Mouse (Mus musculus): Measurements from ENCODE around the gene Pcdh7. TPM values are rescaled to one million over a fixed set of nuclear protein-coding genes. Genes with fewer than 3 reads are reported as not detected.

The Pcdh7 gene
- polyA plus RNA-seq, 1 experiment from 2014 or later: 16.0 TPM

DNA sequence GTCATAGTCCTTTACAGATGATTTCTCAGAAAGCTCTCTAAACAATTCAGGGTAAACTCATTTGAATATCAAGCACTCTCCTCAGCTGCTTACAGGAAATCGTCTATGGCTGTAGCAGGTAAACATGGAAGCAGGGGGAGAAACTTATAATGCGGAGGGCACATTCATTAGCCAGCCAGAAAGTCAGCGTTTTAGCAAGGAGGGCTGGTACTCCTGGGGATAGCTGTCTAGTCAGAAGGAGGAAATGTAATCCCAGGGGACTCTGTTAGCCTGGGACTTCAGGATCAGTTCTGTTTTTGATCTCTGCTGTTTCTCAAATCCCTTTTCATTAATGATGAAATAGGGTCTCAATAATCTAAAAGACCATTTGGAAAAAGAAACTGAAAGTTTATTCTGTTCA, 47.6 kb downstream of the Pcdh7 start:
- no peak overlapping the region for H3K9ac ChIP-seq (replicated peaks; ENCODE audit: low read depth, low read length)
- WGBS: 31% methylated on average over 3 of the region's 3 CpGs
- no peak overlapping the region for H3K4me2 ChIP-seq (ENCODE audit: low read length)
- peaks cover 2% of the 10 kb centered on the region for H3K4me1 ChIP-seq (replicated peaks; ENCODE audit: control insufficient read depth, insufficient read depth, low read length)
- H3K27ac ChIP-seq (ENCODE audit: low read length): no peak overlapping the region
- H3K9me3 ChIP-seq (ENCODE audit: control insufficient read depth, low read length): no peaks in the 10 kb centered on the region
- no peaks in the 10 kb centered on the region for H3K36me3 ChIP-seq (ENCODE audit: control insufficient read depth, insufficient read depth)
- no peaks in the 10 kb centered on the region for H3K27me3 ChIP-seq (replicated peaks; ENCODE audit: control insufficient read depth, insufficient read depth, low read length)
- H3K4me3 ChIP-seq (replicated peaks; ENCODE audit: low read length): no peak overlapping the region
- no peak for ATAC-seq

DNA sequence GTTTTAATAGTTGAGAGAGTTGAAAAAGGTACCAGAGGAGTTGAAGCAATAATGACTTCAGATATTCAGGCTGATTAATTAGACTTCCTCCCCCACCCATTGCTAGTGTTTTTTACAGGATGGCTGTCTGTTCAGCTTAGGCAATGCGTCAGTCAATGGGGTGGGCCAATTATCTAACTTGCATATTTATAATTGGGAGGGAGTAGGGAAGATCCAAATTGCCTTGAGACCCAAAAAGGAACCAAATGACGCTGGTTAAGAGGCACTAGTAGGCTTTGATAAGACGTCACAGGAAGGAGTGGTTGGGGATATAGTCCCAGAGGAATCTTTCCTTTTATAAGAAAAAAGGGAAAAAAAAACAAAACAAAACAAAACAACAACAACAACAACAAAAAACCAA, 49.6 kb downstream of the Pcdh7 start:
- Histone ChIP-seq H3K4me2 (ENCODE audit: low read length) (no peak overlapping the region), H3K4me1 (replicated peaks; ENCODE audit: control insufficient read depth, insufficient read depth, low read length) (peaks cover 5% of the 10 kb centered on the region), H3K27me3 (replicated peaks; ENCODE audit: control insufficient read depth, insufficient read depth, low read length) (no peaks in the 10 kb centered on the region), H3K9ac (replicated peaks; ENCODE audit: low read depth, low read length) (no peak overlapping the region), H3K4me3 (replicated peaks; ENCODE audit: low read length) (no peak overlapping the region), H3K27ac (ENCODE audit: low read length) (no peak overlapping the region), H3K36me3 (ENCODE audit: control insufficient read depth, insufficient read depth) (no peaks in the 10 kb centered on the region), H3K9me3 (ENCODE audit: control insufficient read depth, low read length) (no peaks in the 10 kb centered on the region)
- no peak for ATAC-seq
- WGBS: 20% methylated on average over 3 of the region's 3 CpGs

- no peaks in the 10 kb centered on the region for H3K27me3 ChIP-seq (replicated peaks; ENCODE audit: control insufficient read depth, insufficient read depth, low read length)
- H3K9ac ChIP-seq (replicated peaks; ENCODE audit: low read depth, low read length): no peak overlapping the region
- WGBS: 78% methylated on average over 10 of the region's 10 CpGs
- H3K27ac ChIP-seq (ENCODE audit: low read length): no peak overlapping the region
- no peak for ATAC-seq
- H3K36me3 ChIP-seq (ENCODE audit: control insufficient read depth, insufficient read depth): no peaks in the 10 kb centered on the region
- no peak overlapping the region for H3K4me2 ChIP-seq (ENCODE audit: low read length)
- H3K4me1 ChIP-seq (replicated peaks; ENCODE audit: control insufficient read depth, insufficient read depth, low read length): peaks cover 5% of the 10 kb centered on the region
- H3K9me3 ChIP-seq (ENCODE audit: control insufficient read depth, low read length): no peaks in the 10 kb centered on the region
- H3K4me3 ChIP-seq (replicated peaks; ENCODE audit: low read length): no peak overlapping the region
Observed at GRCm38 (mm10) chr5:57768469-57769022, 50.8 kb downstream of the Pcdh7 start.

- H3K27me3 ChIP-seq (replicated peaks; ENCODE audit: control insufficient read depth, insufficient read depth, low read length): no peaks in the 10 kb centered on the region
- no peaks in the 10 kb centered on the region for H3K9me3 ChIP-seq (ENCODE audit: control insufficient read depth, low read length)
- H3K4me1 ChIP-seq (replicated peaks; ENCODE audit: control insufficient read depth, insufficient read depth, low read length): peaks cover 5% of the 10 kb centered on the region
- H3K4me3 ChIP-seq (replicated peaks; ENCODE audit: low read length): no peak overlapping the region
- ATAC-seq: no peak
- H3K36me3 ChIP-seq (ENCODE audit: control insufficient read depth, insufficient read depth): no peaks in the 10 kb centered on the region
- H3K9ac ChIP-seq (replicated peaks; ENCODE audit: low read depth, low read length): no peak overlapping the region
- 97% methylated on average over 7 of the region's 7 CpGs for WGBS
- no peak overlapping the region for H3K27ac ChIP-seq (ENCODE audit: low read length)
- H3K4me2 ChIP-seq (ENCODE audit: low read length): no peak overlapping the region
Observed at GRCm38 (mm10) chr5:57769644-57770043, 51.9 kb downstream of the Pcdh7 start.

DNA sequence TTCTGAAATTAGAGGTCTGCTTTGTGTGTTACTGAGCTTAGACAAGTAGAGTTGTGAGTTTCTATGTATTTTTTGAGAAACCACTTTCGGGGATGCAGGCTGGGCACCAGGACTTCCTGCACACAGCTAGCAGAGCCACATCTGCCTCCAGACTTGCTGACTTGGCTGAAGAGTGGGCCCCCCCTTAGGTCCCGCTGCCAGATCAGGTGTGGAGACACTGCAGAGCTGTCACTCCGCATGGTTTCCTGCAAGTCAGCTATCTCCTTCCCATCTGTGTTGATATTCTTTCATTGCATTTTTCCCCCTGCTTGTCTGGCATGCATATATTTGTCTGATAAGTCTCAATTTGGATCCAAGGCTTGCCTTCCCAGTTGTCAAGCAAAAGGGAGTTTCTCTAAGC, 52.6 kb downstream of the Pcdh7 start:
- Histone ChIP-seq H3K9me3 (ENCODE audit: control insufficient read depth, low read length) (no peaks in the 10 kb centered on the region), H3K9ac (replicated peaks; ENCODE audit: low read depth, low read length) (no peak overlapping the region), H3K4me2 (ENCODE audit: low read length) (no peak overlapping the region), H3K27ac (ENCODE audit: low read length) (no peak overlapping the region), H3K4me1 (replicated peaks; ENCODE audit: control insufficient read depth, insufficient read depth, low read length) (peaks cover 5% of the 10 kb centered on the region), H3K36me3 (ENCODE audit: control insufficient read depth, insufficient read depth) (no peaks in the 10 kb centered on the region), H3K4me3 (replicated peaks; ENCODE audit: low read length) (no peak overlapping the region), H3K27me3 (replicated peaks; ENCODE audit: control insufficient read depth, insufficient read depth, low read length) (no peaks in the 10 kb centered on the region)
- WGBS: 51% methylated on average over 3 of the region's 3 CpGs
- peak; percentile 50 for ATAC-seq

GRCm38 (mm10) chr5:57771122-57771521, 53.4 kb downstream of the Pcdh7 start:
- H3K27ac ChIP-seq (ENCODE audit: low read length): no peak overlapping the region
- no peaks in the 10 kb centered on the region for H3K36me3 ChIP-seq (ENCODE audit: control insufficient read depth, insufficient read depth)
- 46% methylated on average over 6 of the region's 6 CpGs for WGBS
- no peak for ATAC-seq
- H3K4me3 ChIP-seq (replicated peaks; ENCODE audit: low read length): no peak overlapping the region
- peaks cover 5% of the 10 kb centered on the region for H3K4me1 ChIP-seq (replicated peaks; ENCODE audit: control insufficient read depth, insufficient read depth, low read length)
- no peaks in the 10 kb centered on the region for H3K9me3 ChIP-seq (ENCODE audit: control insufficient read depth, low read length)
- no peak overlapping the region for H3K4me2 ChIP-seq (ENCODE audit: low read length)
- H3K27me3 ChIP-seq (replicated peaks; ENCODE audit: control insufficient read depth, insufficient read depth, low read length): no peaks in the 10 kb centered on the region
- no peak overlapping the region for H3K9ac ChIP-seq (replicated peaks; ENCODE audit: low read depth, low read length)

DNA sequence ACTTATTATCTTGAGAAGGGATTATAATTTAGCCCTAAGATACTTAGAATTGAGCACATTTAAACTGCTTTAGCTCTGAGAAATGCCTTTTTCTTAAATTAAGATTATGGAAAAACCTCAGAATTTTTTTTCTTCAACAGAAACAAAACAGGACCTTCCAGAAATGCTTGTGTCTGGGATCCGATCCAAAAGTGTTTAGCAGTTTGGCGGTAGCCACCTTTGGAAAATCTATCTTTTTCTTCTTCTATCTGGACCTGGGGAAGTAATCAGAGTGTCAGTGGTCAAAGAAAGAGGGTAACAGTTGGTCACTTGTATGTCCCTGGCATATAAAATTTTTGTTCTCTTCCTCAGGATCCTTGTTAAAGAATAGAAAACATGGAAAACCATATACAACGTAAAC, 54.9 kb downstream of the Pcdh7 start:
- peaks cover 5% of the 10 kb centered on the region for H3K4me1 ChIP-seq (replicated peaks; ENCODE audit: control insufficient read depth, insufficient read depth, low read length)
- no peak overlapping the region for H3K27ac ChIP-seq (ENCODE audit: low read length)
- 74% methylated on average over 3 of the region's 3 CpGs for WGBS
- no peak for ATAC-seq
- H3K4me3 ChIP-seq (replicated peaks; ENCODE audit: low read length): no peak overlapping the region
- H3K36me3 ChIP-seq (ENCODE audit: control insufficient read depth, insufficient read depth): no peaks in the 10 kb centered on the region
- H3K9me3 ChIP-seq (ENCODE audit: control insufficient read depth, low read length): no peaks in the 10 kb centered on the region
- H3K27me3 ChIP-seq (replicated peaks; ENCODE audit: control insufficient read depth, insufficient read depth, low read length): no peaks in the 10 kb centered on the region
- H3K9ac ChIP-seq (replicated peaks; ENCODE audit: low read depth, low read length): no peak overlapping the region
- H3K4me2 ChIP-seq (ENCODE audit: low read length): no peak overlapping the region

GRCm38 (mm10) chr5:57774496-57774895, 56.7 kb downstream of the Pcdh7 start:
- Histone ChIP-seq H3K4me3 (replicated peaks; ENCODE audit: low read length) (no peak overlapping the region), H3K36me3 (ENCODE audit: control insufficient read depth, insufficient read depth) (no peaks in the 10 kb centered on the region), H3K9me3 (ENCODE audit: control insufficient read depth, low read length) (no peaks in the 10 kb centered on the region), H3K4me2 (ENCODE audit: low read length) (no peak overlapping the region), H3K27me3 (replicated peaks; ENCODE audit: control insufficient read depth, insufficient read depth, low read length) (no peaks in the 10 kb centered on the region), H3K4me1 (replicated peaks; ENCODE audit: control insufficient read depth, insufficient read depth, low read length) (peaks cover 5% of the 10 kb centered on the region), H3K9ac (replicated peaks; ENCODE audit: low read depth, low read length) (no peak overlapping the region), H3K27ac (ENCODE audit: low read length) (no peak overlapping the region)
- WGBS: 75% methylated on average over 2 of the region's 2 CpGs
- no peak for ATAC-seq

DNA sequence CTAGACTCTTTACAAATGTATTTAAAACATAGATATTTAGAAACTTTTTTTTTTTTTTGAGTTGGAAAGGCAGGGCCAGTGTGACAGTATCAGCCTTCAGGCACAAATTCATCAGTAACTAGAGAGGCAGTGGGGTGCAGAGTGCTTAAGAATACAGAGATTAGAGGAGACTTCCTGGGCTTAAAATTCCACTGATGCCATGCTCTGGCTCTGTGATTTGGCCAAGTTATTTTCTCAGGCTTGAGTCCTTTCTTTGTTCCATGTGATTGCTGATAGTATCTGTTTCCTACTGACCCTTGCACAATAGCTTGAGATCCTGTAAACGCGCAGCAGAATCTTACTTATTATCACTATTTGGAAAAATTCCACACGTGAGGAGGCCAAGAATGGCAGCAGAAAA, 60.3 kb downstream of the Pcdh7 start:
- no peak for ATAC-seq
- no peak overlapping the region for H3K9ac ChIP-seq (replicated peaks; ENCODE audit: low read depth, low read length)
- H3K27me3 ChIP-seq (replicated peaks; ENCODE audit: control insufficient read depth, insufficient read depth, low read length): no peaks in the 10 kb centered on the region
- H3K36me3 ChIP-seq (ENCODE audit: control insufficient read depth, insufficient read depth): no peaks in the 10 kb centered on the region
- no peaks in the 10 kb centered on the region for H3K4me1 ChIP-seq (replicated peaks; ENCODE audit: control insufficient read depth, insufficient read depth, low read length)
- H3K27ac ChIP-seq (ENCODE audit: low read length): no peak overlapping the region
- WGBS: 30% methylated on average over 3 of the region's 3 CpGs
- H3K9me3 ChIP-seq (ENCODE audit: control insufficient read depth, low read length): no peaks in the 10 kb centered on the region
- no peak overlapping the region for H3K4me3 ChIP-seq (replicated peaks; ENCODE audit: low read length)
- no peak overlapping the region for H3K4me2 ChIP-seq (ENCODE audit: low read length)

DNA sequence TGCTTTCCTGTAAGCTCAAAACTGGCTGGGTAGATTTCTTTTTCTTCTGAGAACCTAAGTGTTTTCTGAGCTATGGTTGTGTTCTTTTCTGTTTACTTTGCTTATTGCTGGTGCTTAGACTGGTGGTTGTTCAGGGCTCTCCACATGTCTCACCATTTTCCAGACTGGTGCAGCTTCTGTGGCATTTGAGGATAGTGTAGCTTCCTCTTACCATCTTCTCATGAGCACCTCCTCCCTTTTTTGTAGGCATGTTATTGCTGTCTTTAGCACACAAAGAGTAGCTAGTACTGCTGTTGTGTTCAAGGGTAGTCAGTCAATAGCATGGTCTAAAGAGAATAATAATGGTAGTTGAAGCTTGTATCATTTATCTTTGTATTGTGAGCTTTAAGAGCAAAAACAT, 62.2 kb downstream of the Pcdh7 start:
- no peak overlapping the region for H3K4me3 ChIP-seq (replicated peaks; ENCODE audit: low read length)
- H3K9me3 ChIP-seq (ENCODE audit: control insufficient read depth, low read length): no peaks in the 10 kb centered on the region
- H3K36me3 ChIP-seq (ENCODE audit: control insufficient read depth, insufficient read depth): no peaks in the 10 kb centered on the region
- no peak overlapping the region for H3K9ac ChIP-seq (replicated peaks; ENCODE audit: low read depth, low read length)
- ATAC-seq: no peak
- no peak overlapping the region for H3K4me2 ChIP-seq (ENCODE audit: low read length)
- no peaks in the 10 kb centered on the region for H3K27me3 ChIP-seq (replicated peaks; ENCODE audit: control insufficient read depth, insufficient read depth, low read length)
- H3K4me1 ChIP-seq (replicated peaks; ENCODE audit: control insufficient read depth, insufficient read depth, low read length): no peaks in the 10 kb centered on the region
- no peak overlapping the region for H3K27ac ChIP-seq (ENCODE audit: low read length)

Measured in forebrain, embryonic 16.5 days (tissue).